Mouse (Mus musculus) heart, embryonic 14.5 days (tissue): Measurements from ENCODE around the gene Fxr2. TPM values are rescaled to one million over a fixed set of nuclear protein-coding genes. Genes with fewer than 3 reads are reported as not detected.

Source experiments
- ATAC-seq: fragments of 200-750 bp; cut with Nextera tagmentation; 2 replicates; pipeline ENCODE4 v1.8.0; 2017; ENCODE audit warnings: low read depth, moderate TSS enrichment; ENCODE audit not compliant: insufficient number of reproducible peaks, insufficient read depth, low FRiP score
- H3K27ac ChIP-seq, 2 experiments: fragments of 200-500 bp in 1 of 2; fragments of 300-500 bp in 1 of 2; sonication (generic) in 1 of 2; replicated peaks in 1 of 2; 2 replicates each; pipeline ENCODE4 v1.5.1; 2012 to 2014; ENCODE audit warnings: low read depth in 2 of 2, low read length in 2 of 2, control low read depth in 1 of 2, mild to moderate bottlenecking in 1 of 2, mixed read lengths in 1 of 2; ENCODE audit not compliant: control insufficient read depth in 1 of 2, insufficient read depth in 1 of 2
- H3K27me3 ChIP-seq: fragments of 300-500 bp; sonication (generic); 2 replicates; pipeline ENCODE4 v1.6.1; 2014; ENCODE audit warnings: mild to moderate bottlenecking, low read length, control low read depth; ENCODE audit not compliant: control insufficient read depth, insufficient read depth
- H3K36me3 ChIP-seq: fragments of 300-500 bp; sonication (generic); 2 replicates; pipeline ENCODE4 v1.6.1; 2014; ENCODE audit warnings: mild to moderate bottlenecking, control low read depth, low read length, mixed read lengths; ENCODE audit not compliant: control insufficient read depth, insufficient read depth
- H3K4me1 ChIP-seq, 2 experiments: fragments of 200-500 bp in 1 of 2; fragments of 300-500 bp in 1 of 2; sonication (generic) in 1 of 2; 2 replicates each; pipeline ENCODE4 v1.6.1; 2012 to 2014; ENCODE audit warnings: low read length in 2 of 2, control low read depth in 1 of 2, mixed read lengths in 1 of 2; ENCODE audit not compliant: control insufficient read depth in 2 of 2, insufficient read depth in 2 of 2
- H3K4me2 ChIP-seq: fragments of 300-500 bp; sonication (generic); 2 replicates; pipeline ENCODE4 v1.6.1; 2014; ENCODE audit warnings: mild to moderate bottlenecking, low read length
- H3K4me3 ChIP-seq, 2 experiments: fragments of 200-500 bp in 1 of 2; fragments of 300-500 bp in 1 of 2; sonication (generic) in 1 of 2; 2 replicates each; pipeline ENCODE4 v1.5.1; 2012 to 2014; ENCODE audit warnings: low read length in 2 of 2, mild to moderate bottlenecking in 2 of 2, control low read depth in 1 of 2, low read depth in 1 of 2, moderate library complexity in 1 of 2; ENCODE audit not compliant: control insufficient read depth in 1 of 2, insufficient read depth in 1 of 2
- H3K9ac ChIP-seq: fragments of 300-500 bp; sonication (generic); 2 replicates; pipeline ENCODE4 v1.6.1; 2014; ENCODE audit warnings: mild to moderate bottlenecking, low read length
- H3K9me3 ChIP-seq: fragments of 300-500 bp; sonication (generic); 2 replicates; pipeline ENCODE4 v1.6.1; 2016; ENCODE audit warnings: low read length, control low read depth; ENCODE audit not compliant: control insufficient read depth
- WGBS: fragments of 180-500 bp; shearing (Covaris S2); extraction: QIAGEN DNeasy Blood & Tissue Kit; methylation state at CpG from one replicate; pipeline ENCODE4 v1.1.7; 2014; 5-methylcytosine and 5-hydroxymethylcytosine counted together
- polyA plus RNA-seq: library from polyadenylated mRNA; unstranded; fragments of >200 nt; fragmentation: Nextera tagmentation; extraction: Ambion mirVana; gene quantifications from 2 replicates; pipeline ENCODE4 v1.2.1, GENCODE M21; 2014

Gene Fxr2
- polyA plus RNA-seq, 1 experiment from 2014 or later: 25.8 TPM

- peak overlapping the region; percentile 57 to 85 for H3K4me3 ChIP-seq
- WGBS: 64% methylated on average over 3 of the region's 3 CpGs
Observed at GRCm38 (mm10) chr11:69661221-69661881, 28.6 kb downstream of the Fxr2 start.

GRCm38 (mm10) chr11:69662213-69662966 lies 29.6 kb downstream of the Fxr2 start, which contains the start of gene Mpdu1:
TSS of gene Mpdu1 (minus strand) at chr11:69662642.
- Histone ChIP-seq H3K27me3 (no peaks in the 10 kb centered on the region), H3K4me3 (peak within 1 kb of the TSS; percentile 57 to 85), H3K27ac (peak within 1 kb of the TSS; percentile 91 to 99), H3K36me3 (peaks cover 65% of the 10 kb centered on the region), H3K4me2 (peak within 1 kb of the TSS; percentile 68), H3K9ac (peak within 1 kb of the TSS; percentile 78), H3K9me3 (no peaks in the 10 kb centered on the region), H3K4me1 (peaks cover 8 to 20% of the 10 kb centered on the region in 2 experiments)
- WGBS: under 1% methylated on average over 48 of the region's 48 CpGs
- ATAC-seq: peak; percentile 95

More at GRCm38 (mm10) chr11:69661221-69661881, 28.6 kb downstream of the Fxr2 start:
- H3K9me3 ChIP-seq: no peaks in the 10 kb centered on the region
- peaks cover 66% of the 10 kb centered on the region for H3K36me3 ChIP-seq
- no peaks in the 10 kb centered on the region for H3K27me3 ChIP-seq
- H3K27ac ChIP-seq: peak overlapping the region; percentile 91 to 99
- peak overlapping the region; percentile 78 for H3K9ac ChIP-seq
- ATAC-seq: no peak
- H3K4me2 ChIP-seq: peak overlapping the region; percentile 68
- H3K4me1 ChIP-seq: peaks cover 8 to 20% of the 10 kb centered on the region in 2 experiments

GRCm38 (mm10) chr11:69662967-69663671 lies 30.3 kb downstream of the Fxr2 start:
- no peak for ATAC-seq

GRCm38 (mm10) chr11:69663795-69664194 lies 31.0 kb downstream of the Fxr2 start:
- H3K9ac ChIP-seq: no peak overlapping the region

More at GRCm38 (mm10) chr11:69662967-69663671, 30.3 kb downstream of the Fxr2 start:
- peak overlapping the region; percentile 78 for H3K9ac ChIP-seq
- no peaks in the 10 kb centered on the region for H3K9me3 ChIP-seq
- H3K4me1 ChIP-seq: peaks cover 8 to 20% of the 10 kb centered on the region in 2 experiments
- H3K4me3 ChIP-seq: peak overlapping the region; percentile 57 to 85
- peak overlapping the region; percentile 84 to 91 for H3K27ac ChIP-seq
- WGBS: 67% methylated on average over 13 of the region's 13 CpGs
- H3K36me3 ChIP-seq: peaks cover 65% of the 10 kb centered on the region
- peak overlapping the region; percentile 68 for H3K4me2 ChIP-seq
- no peaks in the 10 kb centered on the region for H3K27me3 ChIP-seq

GRCm38 (mm10) chr11:69664841-69665240 lies 32.1 kb downstream of the Fxr2 start:
- peaks cover 8 to 27% of the 10 kb centered on the region in 2 experiments for H3K4me1 ChIP-seq
- H3K27ac ChIP-seq: no peak overlapping the region
- ATAC-seq: no peak
- no peak overlapping the region for H3K4me2 ChIP-seq
- peaks cover 70% of the 10 kb centered on the region for H3K36me3 ChIP-seq
- WGBS: 92% methylated on average over 7 of the region's 7 CpGs
- no peaks in the 10 kb centered on the region for H3K9me3 ChIP-seq
- H3K9ac ChIP-seq: no peak overlapping the region
- H3K4me3 ChIP-seq: no peak overlapping the region
- H3K27me3 ChIP-seq: no peaks in the 10 kb centered on the region

More at GRCm38 (mm10) chr11:69663795-69664194, 31.0 kb downstream of the Fxr2 start:
- Histone ChIP-seq H3K4me2 (no peak overlapping the region), H3K27ac (peak overlapping the region in 1 of 2 experiments; percentile 91; a peak in 2 of 4 replicates), H3K4me1 (peaks cover 8 to 20% of the 10 kb centered on the region in 2 experiments), H3K27me3 (no peaks in the 10 kb centered on the region), H3K4me3 (no peak overlapping the region), H3K9me3 (no peaks in the 10 kb centered on the region), H3K36me3 (peaks cover 65% of the 10 kb centered on the region)
- WGBS: 88% methylated on average over 6 of the region's 6 CpGs
- no peak for ATAC-seq

- Histone ChIP-seq H3K4me1 (peaks cover 8 to 31% of the 10 kb centered on the region in 2 experiments), H3K27me3 (no peaks in the 10 kb centered on the region), H3K36me3 (peaks cover 71% of the 10 kb centered on the region), H3K4me3 (no peak overlapping the region), H3K4me2 (no peak overlapping the region), H3K9me3 (no peaks in the 10 kb centered on the region), H3K9ac (peak overlapping the region; percentile 21; the same call in 1 of the 2 replicates), H3K27ac (0 out of 4 replicates have a peak overlapping the region, but pooled peaks have one; percentile 8 to 9)
- ATAC-seq: no peak
- 66% methylated on average over 9 of the region's 9 CpGs for WGBS
Observed at GRCm38 (mm10) chr11:69665457-69665960, 32.7 kb downstream of the Fxr2 start.
